14 mouse cellular contexts compared by ENCODE assay signal in genomic region chr14:76220952-76221351, GRCm38 (mm10).
DNase-seq lines count a peak whose midpoint lies in the region; ATAC-seq and TF ChIP-seq lines count a peak whose summit lies in the region.
"Had no signal": no experiment of that assay in that cellular context is flagged by ENCODE, and none has a peak within 500 bp of the region (broad histone marks: within the 10 kb centered on the region; RNA-seq: fewer than 3 reads in every experiment).

No protein-coding gene starts in this region.

- peaks cover 13% of the 10 kb centered on the region for H3K4me1 ChIP-seq in forebrain, embryonic 15.5 days
- H3K4me1 ChIP-seq in midbrain, embryonic 11.5 days (ENCODE audit: control insufficient read depth, insufficient read depth, low read length): peaks cover 22% of the 10 kb centered on the region
- no peaks in the 10 kb centered on the region for H3K4me1 ChIP-seq in kidney, adult 2 months (ENCODE audit: control insufficient read depth, insufficient read depth, low read length)
- H3K4me1 ChIP-seq: heart, embryonic 15.5 days had no signal

- DNase-seq in right cerebral cortex, adult 18-20 months: peak; percentile 11
- DNase-seq in right cerebral cortex, postnatal 4 days: no peak
- peak; percentile 90 for DNase-seq in midbrain, embryonic 11.5 days (ENCODE audit: low spot score, missing footprints)
- DNase-seq in testis, postnatal 10 days (ENCODE audit: low spot score): peak; percentile 33
- no peak for DNase-seq in kidney, adult 2 months
- no peak for DNase-seq in lung, postnatal 36 days
- no peak for DNase-seq in gastrocnemius, postnatal 25 days
- DNase-seq: adrenal gland, postnatal 25 days; cerebellum, adult 11 months; kidney, adult 18-20 months; left cerebral cortex, postnatal 4 days; thymus, postnatal 36 days had no signal

- H3K9ac ChIP-seq in forebrain, embryonic 15.5 days (replicated peaks): no peak overlapping the region
- no peak overlapping the region for H3K9ac ChIP-seq in midbrain, embryonic 11.5 days (ENCODE audit: low read length)
- H3K9ac ChIP-seq: heart, embryonic 15.5 days had no signal

- no peak overlapping the region for H3K4me2 ChIP-seq in forebrain, embryonic 15.5 days (replicated peaks)
- no peak overlapping the region; the same call in 1 of the 2 replicates for H3K4me2 ChIP-seq in midbrain, embryonic 11.5 days
- H3K4me2 ChIP-seq: heart, embryonic 15.5 days had no signal

- H3K27ac ChIP-seq in forebrain, embryonic 15.5 days (replicated peaks): peak overlapping the region; percentile 49; the same call in 1 of the 2 replicates
- peak overlapping the region; percentile 63 for H3K27ac ChIP-seq in midbrain, embryonic 11.5 days (ENCODE audit: low read depth, low read length)
- H3K27ac ChIP-seq in kidney, adult 2 months (ENCODE audit: insufficient read depth, low read depth, low read length): no peak overlapping the region
- H3K27ac ChIP-seq: heart, embryonic 15.5 days had no signal

- no peaks in the 10 kb centered on the region for H3K27me3 ChIP-seq in forebrain, embryonic 15.5 days
- H3K27me3 ChIP-seq in midbrain, embryonic 11.5 days (ENCODE audit: control insufficient read depth, insufficient read depth, low read length): no peaks in the 10 kb centered on the region
- H3K27me3 ChIP-seq in kidney, adult 2 months (replicated peaks; ENCODE audit: control insufficient read depth, insufficient read depth, low read length): no peaks in the 10 kb centered on the region
- H3K27me3 ChIP-seq: heart, embryonic 15.5 days had no signal

- no peak for TF ChIP-seq CTCF in kidney, adult 2 months (conservative IDR thresholded peaks at IDR 0.05; ENCODE audit: insufficient read depth, insufficient read length, low read depth, low read length)

- WGBS in forebrain, embryonic 15.5 days: 7% methylated on average over 5 of the region's 5 CpGs
- WGBS in midbrain, embryonic 11.5 days: 22% methylated on average over 5 of the region's 5 CpGs
- WGBS in kidney, adult 2 months: 83% methylated on average over 5 of the region's 5 CpGs

- ATAC-seq in forebrain, embryonic 15.5 days (replicated peaks): peak; percentile 53
- peak; percentile 82 for ATAC-seq in midbrain, embryonic 11.5 days (ENCODE audit: low FRiP score)

- no peak overlapping the region for H3K4me3 ChIP-seq in forebrain, embryonic 15.5 days
- H3K4me3 ChIP-seq in midbrain, embryonic 11.5 days (ENCODE audit: low read depth, low read length): no peak overlapping the region
- H3K4me3 ChIP-seq in kidney, adult 2 months (ENCODE audit: insufficient read depth, low read depth, low read length): no peak overlapping the region
- H3K4me3 ChIP-seq: heart, embryonic 15.5 days had no signal

- H3K36me3 ChIP-seq in forebrain, embryonic 15.5 days: no peaks in the 10 kb centered on the region
- H3K36me3 ChIP-seq in midbrain, embryonic 11.5 days (ENCODE audit: control insufficient read depth, insufficient read depth, low read length): no peaks in the 10 kb centered on the region
- no peaks in the 10 kb centered on the region for H3K36me3 ChIP-seq in kidney, adult 2 months (ENCODE audit: control insufficient read depth, insufficient read depth, low read length)
- H3K36me3 ChIP-seq: heart, embryonic 15.5 days had no signal

- 0 out of 2 replicates have a peak, but pooled peaks cover 7% of the 10 kb centered on the region for H3K9me3 ChIP-seq in forebrain, embryonic 15.5 days
- H3K9me3 ChIP-seq in midbrain, embryonic 11.5 days (ENCODE audit: control insufficient read depth, low read length): 0 out of 2 replicates have a peak, but pooled peaks cover 3% of the 10 kb centered on the region

- TF ChIP-seq POLR2A in kidney, adult 2 months (IDR thresholded peaks at IDR 0.05; ENCODE audit: low read depth, low read length): no peak

Comparison
In these comparisons a context has a peak if more than half of its experiments do, and no peak if none do; other contexts are left out.
1. DNase-seq: peak in right cerebral cortex, adult 18-20 months (single experiment), midbrain, embryonic 11.5 days (single experiment) and testis, postnatal 10 days (single experiment); none in right cerebral cortex, postnatal 4 days (single experiment), kidney, adult 2 months (single experiment), lung, postnatal 36 days (single experiment) and gastrocnemius, postnatal 25 days (single experiment).